Mouse (Mus musculus) layer of hippocampus, adult 11-12 months (tissue): ENCODE measurements around the gene Foxf2.
A peak's percentile ranks its signal among the peaks of the same experiment; 100 is the strongest.

Experiments used
- DNase-seq: peaks from one replicate; pipeline ENCODE4 v3.0.0; 2022; ENCODE audit warnings: low spot score

Foxf2 gene

DNA sequence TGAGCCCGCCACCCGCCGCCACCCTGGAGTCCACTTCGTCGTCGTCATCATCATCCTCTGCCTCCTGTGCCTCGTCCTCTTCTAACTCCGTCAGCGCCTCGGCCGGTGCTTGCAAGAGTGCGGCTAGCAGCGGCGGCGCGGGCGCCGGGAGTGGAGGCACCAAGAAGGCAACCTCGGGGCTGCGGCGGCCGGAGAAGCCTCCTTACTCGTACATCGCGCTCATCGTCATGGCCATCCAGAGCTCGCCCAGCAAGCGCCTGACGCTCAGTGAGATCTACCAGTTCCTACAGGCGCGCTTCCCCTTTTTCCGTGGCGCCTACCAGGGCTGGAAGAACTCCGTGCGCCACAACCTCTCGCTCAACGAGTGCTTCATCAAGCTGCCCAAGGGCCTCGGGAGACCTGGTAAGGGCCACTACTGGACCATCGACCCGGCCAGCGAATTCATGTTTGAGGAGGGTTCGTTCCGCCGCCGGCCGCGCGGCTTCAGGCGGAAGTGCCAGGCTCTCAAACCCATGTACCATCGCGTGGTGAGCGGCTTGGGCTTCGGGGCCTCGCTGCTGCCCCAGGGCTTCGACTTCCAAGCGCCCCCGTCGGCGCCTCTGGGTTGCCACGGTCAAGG, 676 bp downstream of the Foxf2 start:
- DNase-seq, result no peak

DNA sequence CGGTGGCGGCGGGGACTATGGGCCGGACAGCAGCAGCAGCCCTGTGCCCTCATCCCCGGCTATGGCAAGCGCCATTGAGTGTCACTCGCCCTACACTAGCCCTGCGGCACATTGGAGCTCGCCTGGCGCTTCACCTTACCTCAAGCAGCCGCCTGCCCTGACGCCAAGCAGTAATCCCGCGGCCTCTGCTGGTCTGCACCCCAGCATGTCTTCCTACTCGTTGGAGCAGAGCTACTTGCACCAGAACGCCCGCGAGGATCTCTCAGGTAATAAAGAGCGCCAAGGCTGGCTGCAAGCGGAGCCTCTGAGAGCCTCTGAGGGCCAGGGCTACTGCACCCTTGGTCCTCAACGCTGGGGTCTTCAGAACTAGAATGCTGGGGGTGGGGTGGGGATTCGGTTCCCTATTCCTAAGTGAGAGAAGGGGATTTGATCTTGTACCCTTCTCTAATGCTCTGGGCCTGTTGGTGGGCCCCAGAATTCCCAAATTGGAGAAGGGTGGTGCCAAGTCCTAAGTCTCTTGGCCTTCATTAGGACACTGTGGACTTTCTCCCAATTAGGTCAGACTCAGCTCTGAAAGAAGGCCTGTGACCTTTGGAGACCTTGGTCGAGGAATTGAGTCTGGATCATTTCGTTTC, 1.5 kb downstream of the Foxf2 start:
- DNase-seq, result no peak

DNA sequence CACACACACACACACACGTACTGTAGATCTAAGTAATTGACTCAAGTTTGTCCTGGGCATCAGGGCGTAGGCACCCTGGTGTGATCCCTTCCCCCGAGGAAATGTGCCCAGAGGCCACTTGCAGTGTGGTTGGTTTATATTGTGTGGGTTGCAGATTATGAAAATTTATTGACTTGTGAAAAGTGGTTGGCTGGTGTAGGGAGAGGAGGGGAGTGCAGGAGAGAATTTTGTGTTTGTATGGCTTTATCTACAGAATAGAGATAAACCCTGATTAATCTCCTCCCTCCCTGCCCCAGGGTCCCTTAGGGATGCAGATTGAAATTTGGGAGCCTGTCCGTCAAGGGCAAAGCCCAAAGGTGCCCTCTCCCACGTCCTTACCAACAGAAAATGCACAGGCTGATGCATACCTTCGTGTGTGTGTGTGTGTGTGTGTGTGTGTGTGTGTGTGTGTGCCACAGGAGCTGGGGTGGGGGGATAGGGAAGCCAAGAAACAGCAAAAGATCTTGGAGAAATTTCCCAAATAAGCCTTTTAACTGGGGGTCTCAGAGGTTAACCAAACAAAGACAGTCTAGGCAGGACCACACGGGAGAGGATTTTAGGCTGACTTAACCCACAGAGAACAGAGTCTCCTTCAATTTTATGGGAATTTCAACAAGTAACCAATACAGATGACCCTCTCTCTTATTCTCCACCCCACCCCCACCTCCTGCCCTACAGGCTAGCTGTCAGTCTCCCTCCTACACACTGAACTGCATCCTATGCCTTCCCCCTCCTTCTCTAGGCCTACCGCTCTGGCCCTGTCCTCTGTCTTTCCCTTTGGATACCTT, 2.5 kb downstream of the Foxf2 start:
- DNase-seq, result no peak

DNA sequence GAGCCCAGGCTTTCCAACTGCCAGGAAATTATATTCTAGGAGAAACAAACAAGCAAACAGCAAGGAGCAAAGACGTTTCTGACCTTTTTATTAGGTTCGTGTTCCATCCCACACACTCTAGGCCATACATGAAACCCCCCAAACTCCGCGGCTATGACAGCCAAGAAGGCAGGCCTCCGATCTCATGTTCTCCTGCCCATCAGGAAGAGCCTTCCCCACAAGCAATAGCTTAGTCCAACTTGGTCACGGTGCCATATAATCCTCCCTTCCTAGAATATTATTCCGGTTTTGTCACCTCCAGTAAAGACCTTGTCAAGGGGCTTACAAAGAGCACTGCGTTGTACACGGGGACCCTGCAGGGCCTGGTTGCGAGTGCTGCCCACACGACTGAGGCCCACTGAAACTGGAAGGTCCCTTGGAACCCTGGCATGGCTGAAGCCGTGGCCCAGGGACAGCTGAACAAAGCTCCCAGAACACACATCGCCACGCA, 3.1 kb downstream of the Foxf2 start:
- DNase-seq, result no peak

DNA sequence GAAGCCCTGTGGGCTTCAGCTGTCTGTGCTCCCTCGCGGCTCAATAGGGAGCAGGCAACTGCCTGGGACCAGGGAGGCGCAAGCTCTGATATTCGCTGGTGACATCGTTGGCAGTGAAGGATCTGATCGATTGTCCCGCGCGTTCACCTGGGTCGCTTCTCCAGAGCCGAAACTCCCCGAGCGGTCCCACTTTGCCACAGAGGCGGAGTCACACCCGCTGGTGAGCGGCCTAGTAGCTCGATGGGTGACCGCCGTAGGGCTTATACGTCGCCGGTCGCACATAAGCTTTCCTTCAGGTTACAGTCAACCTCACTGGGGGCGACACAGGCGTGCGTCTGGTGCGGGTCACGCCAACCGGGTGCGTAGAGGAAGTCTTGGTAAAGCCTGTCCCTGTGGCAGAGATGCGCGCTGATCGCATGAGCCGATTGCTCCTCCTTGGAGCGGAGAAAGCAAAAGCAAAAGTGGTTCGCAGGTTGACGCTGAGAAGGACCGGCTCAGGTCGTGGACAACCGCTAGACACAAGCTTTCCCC, 3.8 kb downstream of the Foxf2 start:
- no peak for DNase-seq

DNA sequence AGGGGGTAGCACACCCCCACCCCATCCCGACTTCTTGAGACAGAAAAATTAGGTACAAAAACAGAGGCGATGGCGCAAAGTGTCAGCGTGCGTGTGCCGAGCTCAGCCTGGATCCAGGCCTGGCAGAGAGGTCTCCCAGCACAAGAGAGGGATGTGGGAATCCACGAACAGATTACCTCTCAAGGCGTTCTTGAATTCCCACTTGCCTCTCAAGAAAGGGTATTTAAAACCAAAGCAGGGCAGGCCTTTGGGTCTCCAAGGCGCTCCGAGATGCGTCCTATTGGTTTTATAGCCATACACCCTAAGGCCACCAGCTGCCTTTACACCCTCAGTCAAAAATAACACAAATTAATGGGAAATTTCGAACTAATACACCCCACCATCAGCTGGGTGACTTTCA, 4.4 kb downstream of the Foxf2 start:
- DNase-seq, result no peak

DNA sequence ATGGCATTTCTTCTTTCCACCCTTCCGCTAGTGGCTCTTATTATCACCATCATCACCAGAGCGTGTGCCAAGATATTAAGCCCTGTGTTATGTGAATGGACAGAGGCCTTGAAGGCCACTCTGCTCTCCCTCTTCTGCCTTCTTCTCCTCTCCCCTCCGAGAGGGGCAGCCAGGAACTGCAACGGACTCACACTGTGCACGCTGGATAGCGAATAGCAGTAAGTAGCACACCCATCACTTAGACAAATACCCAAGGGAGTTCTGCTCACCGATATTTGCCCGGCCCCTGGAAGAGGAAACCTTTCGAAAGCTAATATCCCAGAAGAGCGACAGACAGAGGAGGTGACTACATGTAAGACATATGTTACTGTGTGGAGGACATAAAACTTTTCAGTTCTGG, 4.9 kb downstream of the Foxf2 start:
- no peak for DNase-seq

DNA sequence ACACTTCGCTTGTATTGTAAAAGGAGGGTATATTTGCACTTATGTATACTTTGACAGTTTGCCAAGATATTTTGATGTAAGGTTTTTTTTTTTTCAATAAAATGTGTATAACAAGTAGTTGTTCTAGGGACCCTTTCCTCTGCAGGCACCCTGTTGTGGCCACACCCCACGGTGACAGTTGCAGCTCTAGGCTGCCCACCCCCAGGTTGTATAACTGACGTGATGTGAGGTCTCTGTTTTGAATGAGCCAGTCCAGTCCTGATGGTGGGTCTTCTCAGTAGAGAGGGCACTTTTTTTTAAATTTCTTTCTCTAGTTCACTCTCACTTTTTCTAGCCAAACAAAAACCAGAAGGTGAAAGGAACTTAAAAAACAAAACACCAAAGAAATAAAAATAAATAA, 5.7 kb downstream of the Foxf2 start:
- DNase-seq, result no peak

DNA sequence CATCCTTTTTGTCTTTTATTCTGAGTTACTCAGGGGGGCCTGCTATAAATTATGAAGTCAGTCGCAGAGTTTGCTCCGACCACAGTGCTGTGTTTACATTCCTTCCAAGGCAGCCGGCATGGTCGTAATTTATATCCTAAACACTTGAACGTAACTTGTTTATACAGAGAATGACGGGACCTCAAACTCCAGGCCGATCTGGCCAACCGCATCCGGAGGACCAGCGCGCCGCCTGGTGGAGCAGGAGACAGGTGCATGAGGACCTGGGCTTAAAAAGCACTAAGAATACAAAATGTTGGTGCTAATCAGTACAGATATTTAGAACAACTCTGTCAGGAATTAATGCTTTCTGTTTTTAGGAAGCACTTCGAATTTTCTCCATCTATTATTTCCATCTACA, 6.8 kb downstream of the Foxf2 start:
- DNase-seq, result peak; percentile 49

DNA sequence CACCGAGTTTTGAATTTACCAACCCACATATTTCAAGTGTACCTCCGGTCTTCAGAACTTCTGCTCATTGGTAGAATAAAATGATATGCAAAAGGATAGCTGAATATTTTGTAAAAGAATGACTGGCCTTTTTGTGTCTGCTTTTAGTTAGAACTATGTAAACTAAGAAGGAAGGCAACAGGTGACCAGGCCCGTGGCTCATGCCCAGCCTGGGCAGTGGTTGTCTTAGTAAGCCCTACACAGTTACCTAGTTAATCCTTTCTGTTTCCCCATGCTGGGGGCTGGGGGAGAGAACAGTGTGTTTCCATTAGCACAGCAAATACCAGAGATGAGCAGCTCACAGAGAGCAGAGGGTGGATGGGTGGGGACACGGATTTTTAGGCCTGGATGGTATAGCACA, 7.6 kb downstream of the Foxf2 start:
- no peak for DNase-seq

DNA sequence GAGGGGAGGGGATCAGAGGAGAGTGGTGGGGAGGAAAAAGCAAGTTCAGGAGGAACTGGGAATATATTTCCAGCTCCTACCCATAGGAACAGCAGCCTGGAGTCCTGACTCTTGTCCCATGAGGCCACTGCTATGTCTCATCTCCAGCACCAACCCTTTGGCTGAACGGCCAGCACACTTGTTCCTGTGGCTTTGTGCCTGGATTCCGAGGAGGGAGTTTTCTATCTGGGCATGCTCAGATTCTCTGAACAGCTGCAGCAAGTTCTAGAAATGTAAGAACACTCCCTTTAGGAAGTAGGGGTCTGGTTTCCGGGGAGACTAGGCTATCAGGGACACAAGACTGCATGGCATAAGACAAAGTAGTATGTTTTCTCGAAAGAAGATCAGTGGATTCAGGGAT, 9.9 kb downstream of the Foxf2 start:
- DNase-seq, result no peak

DNA sequence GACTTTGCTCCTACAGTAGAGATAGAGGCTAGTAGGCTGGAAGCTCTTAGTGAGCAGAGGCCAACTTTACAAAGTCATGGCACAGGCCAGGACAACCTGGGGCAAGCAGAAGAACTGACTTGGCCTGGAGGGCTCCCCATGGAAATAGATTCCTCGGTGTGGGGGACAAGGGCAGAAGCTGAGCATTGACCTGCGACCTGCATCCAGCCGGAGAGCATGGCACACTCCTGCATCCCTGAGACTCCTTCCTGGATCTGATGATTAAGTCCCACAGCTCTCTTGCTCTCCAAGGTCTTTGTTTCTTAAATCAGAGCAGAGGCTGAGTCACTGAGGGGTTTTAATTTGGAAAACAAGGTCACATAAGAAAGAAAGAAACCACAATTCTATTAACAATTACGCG, 15.9 kb downstream of the Foxf2 start:
- DNase-seq, result no peak

DNA sequence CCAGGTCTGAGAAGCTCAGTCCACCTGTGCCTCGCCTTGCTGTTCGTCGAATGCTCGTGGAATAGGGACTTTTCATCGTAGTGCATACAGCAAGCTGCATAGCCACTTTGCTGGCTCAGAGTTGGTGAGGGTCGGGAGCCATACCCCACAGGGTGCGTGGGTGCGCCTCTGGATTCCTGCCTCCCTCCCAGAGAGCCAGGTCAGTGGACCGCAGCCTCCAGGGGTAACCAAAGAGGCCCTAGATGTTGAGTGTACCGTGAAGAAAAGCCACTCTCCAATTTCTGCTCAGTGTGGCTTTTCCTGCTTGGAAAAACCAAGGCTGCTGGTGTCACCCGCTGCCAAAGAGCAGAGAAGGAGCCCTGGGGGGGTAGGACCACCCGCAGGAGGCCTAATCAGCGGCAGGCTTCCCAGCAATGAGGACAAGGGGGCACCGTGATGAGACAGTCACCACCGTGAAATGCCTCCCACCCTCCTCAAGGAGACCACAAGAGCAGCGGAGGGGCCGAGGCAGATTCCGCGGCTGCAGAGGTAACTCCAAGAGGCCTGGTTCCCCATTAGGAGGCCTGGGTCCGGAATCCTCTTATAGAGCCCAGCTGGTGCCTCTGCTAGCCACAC, 26.6 kb downstream of the Foxf2 start:
- no peak for DNase-seq

DNA sequence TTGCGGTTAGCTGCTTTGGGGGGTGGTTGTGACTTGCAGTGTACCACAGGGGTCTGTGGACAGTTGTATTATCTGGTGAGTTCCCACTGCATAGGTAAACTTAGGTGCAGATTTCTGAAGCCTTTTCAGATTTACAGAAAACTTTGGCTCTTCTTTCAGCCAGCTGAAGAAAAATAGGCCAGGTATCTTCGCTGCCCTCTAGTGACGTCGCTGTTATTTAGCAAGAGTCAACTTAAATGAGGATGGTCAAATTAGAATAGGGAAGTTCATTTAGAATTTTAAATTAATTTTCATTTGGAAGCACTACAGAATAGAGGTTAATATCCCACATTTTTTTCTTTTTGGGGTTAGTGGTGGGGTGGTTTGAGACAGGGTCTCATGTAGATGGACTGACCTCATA, 30.6 kb downstream of the Foxf2 start:
- no peak for DNase-seq

DNA sequence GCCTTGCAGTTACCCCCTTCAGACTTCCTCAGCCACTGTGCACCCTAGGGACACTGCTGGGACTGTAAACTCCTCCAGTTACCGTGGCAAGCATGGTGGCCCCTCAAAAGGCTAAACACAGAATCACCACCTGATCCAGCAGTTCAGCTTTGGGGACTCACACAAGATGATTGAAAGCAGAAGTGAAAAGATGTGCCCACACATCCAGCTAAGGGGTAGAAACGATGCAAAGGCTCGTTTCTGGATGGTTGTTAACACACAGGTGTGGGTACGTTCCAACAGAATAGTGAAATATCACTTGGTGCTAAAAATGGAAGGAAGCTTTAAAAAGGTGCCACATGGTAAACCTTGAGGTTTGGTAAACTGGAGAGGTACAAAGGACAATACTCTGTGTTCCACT, 32.6 kb downstream of the Foxf2 start:
- no peak for DNase-seq

DNA sequence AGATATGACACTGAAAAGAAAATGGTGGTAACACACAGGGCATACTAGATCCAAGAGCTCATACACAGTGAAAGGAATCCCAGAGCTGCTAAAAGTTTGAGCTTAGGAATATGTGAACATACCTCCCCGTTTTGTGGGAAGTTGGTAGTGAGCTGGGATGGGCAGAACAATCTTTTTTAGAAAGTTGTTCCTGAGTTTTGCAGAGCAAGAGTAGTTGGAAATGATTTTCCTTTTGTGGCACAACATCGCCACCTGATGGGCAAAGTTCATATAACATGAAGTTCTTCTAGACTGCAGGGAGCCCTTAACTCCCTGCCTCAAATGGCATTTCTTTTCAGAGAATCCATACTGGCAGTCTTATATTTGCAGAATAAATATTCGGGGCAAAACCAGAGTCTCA, 33.3 kb downstream of the Foxf2 start:
- DNase-seq, result peak; percentile 80

DNA sequence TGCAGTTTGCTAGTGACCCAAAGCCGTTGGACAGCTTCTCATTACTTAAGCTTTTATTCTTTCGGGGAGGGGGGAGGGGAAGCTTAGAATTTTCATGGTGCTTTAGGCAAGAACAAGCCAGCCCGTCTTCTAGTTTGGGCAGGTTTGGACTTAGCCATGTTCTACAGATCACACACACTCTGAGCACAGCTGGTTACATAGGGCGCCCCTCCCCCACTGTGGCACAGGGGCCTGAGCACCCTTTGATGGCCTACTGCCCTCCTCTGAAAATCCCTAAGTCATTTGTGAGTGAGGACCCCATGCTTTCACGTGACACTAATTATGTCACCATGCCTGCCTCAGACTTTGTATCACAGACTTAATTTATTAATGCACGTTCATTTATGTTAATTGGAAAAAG, 35.6 kb downstream of the Foxf2 start:
- no peak for DNase-seq

DNA sequence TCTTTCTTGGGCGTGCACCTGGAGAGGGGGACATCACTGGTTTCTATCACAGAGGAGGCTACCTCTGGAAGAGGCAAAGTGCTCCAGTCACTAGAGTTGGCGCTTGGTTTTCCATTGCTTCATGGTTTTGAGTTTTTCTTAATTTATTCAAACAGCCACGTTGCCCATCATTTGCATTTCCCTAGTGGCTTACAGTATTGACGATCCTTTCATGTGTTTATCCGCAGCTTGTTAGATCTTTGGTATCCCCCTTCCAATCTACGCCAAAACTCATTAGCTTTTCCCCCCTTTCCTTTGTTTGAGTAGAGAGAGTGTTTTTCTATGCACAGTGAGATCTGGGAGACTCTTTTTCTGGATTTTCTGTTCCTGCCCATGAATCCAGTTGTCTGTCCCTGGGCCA, 39.8 kb downstream of the Foxf2 start:
- DNase-seq, result no peak

DNA sequence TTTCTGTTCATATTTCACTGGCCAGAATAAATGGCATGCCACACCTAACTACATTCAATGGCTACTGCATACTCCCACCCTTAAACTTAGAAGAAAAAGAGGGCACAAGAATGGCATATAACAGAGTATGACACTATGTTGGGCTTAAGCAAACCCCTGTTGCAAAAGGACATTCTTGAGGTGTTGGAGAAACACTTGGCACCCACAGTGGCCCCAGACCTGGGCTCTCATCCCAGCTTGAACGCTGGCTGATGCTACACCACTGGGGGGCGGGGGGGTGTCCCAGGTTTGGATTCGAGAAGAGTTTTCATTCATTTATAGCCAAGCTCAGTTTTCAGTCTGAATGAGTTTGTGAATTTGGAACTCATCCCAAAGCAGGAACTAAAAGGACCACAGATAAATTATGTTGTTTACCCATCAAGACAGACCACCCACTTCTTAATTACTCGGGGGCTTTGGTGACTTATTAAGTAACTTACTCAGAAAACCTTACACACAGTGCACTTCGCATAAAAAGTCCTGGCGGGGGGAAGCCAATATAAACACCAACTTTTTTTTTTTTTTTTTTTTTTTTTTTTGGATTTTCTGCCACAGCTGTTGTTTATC, 42.4 kb downstream of the Foxf2 start:
- no peak for DNase-seq

DNA sequence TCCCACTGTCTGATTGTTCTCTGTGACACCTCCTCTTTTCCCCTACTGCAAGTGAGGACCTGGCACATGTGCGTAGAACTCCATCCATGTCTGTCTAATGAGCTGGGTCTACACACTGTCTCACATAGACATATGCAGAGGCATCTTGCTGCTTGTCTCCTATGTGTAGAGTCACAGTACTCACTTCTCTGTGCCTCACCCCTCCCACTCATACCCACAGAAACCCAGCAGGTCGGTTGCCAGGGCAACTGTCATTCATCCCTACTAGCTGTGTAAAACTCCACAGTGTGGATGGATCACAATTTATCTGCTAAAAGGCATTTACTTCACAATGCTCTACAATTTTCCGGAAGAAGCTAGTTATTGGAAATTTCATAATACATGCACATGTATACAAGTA, 46.5 kb downstream of the Foxf2 start:
- no peak for DNase-seq
